In the genomic region with DNA sequence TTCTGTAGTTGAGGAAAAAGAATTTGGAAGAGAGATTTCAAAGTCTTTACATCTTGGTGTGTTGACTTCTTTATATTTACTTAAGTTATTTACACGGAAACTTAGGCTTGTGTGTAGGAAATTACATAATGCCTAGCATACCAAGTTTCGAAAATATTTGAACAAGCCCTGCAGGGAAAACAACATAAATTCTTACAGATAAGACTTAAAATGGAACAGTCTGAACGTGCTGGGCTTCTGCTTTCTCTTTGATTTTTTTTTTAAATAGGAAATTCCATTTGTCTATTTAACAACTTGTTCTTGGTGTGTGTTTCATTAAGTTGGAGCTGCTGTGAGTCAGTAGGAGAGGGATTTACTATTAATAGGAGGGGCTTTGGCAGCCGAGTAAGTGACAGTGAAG, we compare ENCODE assay signal across 7 mouse cellular contexts. TPM values are rescaled to one million over a fixed set of nuclear protein-coding genes. Genes with fewer than 3 reads are reported as not detected.
DNase-seq lines count a peak whose midpoint lies in the region; ATAC-seq and TF ChIP-seq lines count a peak whose summit lies in the region.

No protein-coding gene starts in this region.

- H3K4me2 ChIP-seq in forebrain, embryonic 16.5 days (ENCODE audit: low read length), result peak overlapping the region; percentile 55
- H3K4me2 ChIP-seq in liver, embryonic 14.5 days (ENCODE audit: low read depth), result peak overlapping the region; percentile 76
- H3K4me2 ChIP-seq in stomach, postnatal 0 days (replicated peaks; ENCODE audit: low read depth), result peak overlapping the region; percentile 39

- intact Hi-C loops in left cerebral cortex, postnatal 10 days (cut with DNase I), result loop anchor here (10.0 kb wide), 1 partner anchor 1272 kb away; the partner anchor contains the start of gene Tenm1

- no peak for ATAC-seq in forebrain, embryonic 16.5 days
- ATAC-seq in liver, embryonic 14.5 days (ENCODE audit: insufficient read depth), result no peak
- no peak for ATAC-seq in stomach, postnatal 0 days (ENCODE audit: low FRiP score, low TSS enrichment)

- DNase-seq in retina, postnatal 1 day, result peak; percentile 5
- DNase-seq in retina, embryonic 14.5 days (ENCODE audit: low spot score), result no peak
- no peak for DNase-seq in liver, embryonic 14.5 days (ENCODE audit: low read depth in 3 of 3, low spot score in 3 of 3)
- no peak for DNase-seq in stomach, postnatal 0 days (ENCODE audit: low spot score)
- no peak for DNase-seq in left cerebral cortex, postnatal 10 days (ENCODE audit: extremely low spot score in 1 of 2, low spot score in 2 of 2)
- DNase-seq in embryo, embryonic 10.5 days (ENCODE audit: low spot score), result no peak

- H3K27me3 ChIP-seq in forebrain, embryonic 16.5 days (replicated peaks; ENCODE audit: control insufficient read depth, insufficient read depth, low read length), result no peaks in the 10 kb centered on the region
- H3K27me3 ChIP-seq in liver, embryonic 14.5 days (ENCODE audit: control insufficient read depth, insufficient read depth, low read length), result no peaks in the 10 kb centered on the region
- H3K27me3 ChIP-seq in stomach, postnatal 0 days (ENCODE audit: control insufficient read depth, insufficient read depth, low read length), result no peaks in the 10 kb centered on the region

- no peak overlapping the region for H3K27ac ChIP-seq in forebrain, embryonic 16.5 days (ENCODE audit: low read length)
- no peak overlapping the region for H3K27ac ChIP-seq in liver, embryonic 14.5 days
- H3K27ac ChIP-seq in stomach, postnatal 0 days (replicated peaks), result no peak overlapping the region

- TF ChIP-seq EP300 in liver, embryonic 14.5 days (IDR thresholded peaks at IDR 0.05; ENCODE audit: low read depth), result no peak
- no peak for TF ChIP-seq EP300 in stomach, postnatal 0 days (optimal IDR thresholded peaks at IDR 0.05)

- no peak overlapping the region for H3K9ac ChIP-seq in forebrain, embryonic 16.5 days (replicated peaks; ENCODE audit: low read depth, low read length)
- H3K9ac ChIP-seq in liver, embryonic 14.5 days (replicated peaks), result peak overlapping the region; percentile 66
- H3K9ac ChIP-seq in stomach, postnatal 0 days (ENCODE audit: low read length), result peak overlapping the region; percentile 35; the same call in 1 of the 2 replicates

- no peaks in the 10 kb centered on the region for H3K36me3 ChIP-seq in forebrain, embryonic 16.5 days (ENCODE audit: control insufficient read depth, insufficient read depth)
- H3K36me3 ChIP-seq in liver, embryonic 14.5 days (replicated peaks; ENCODE audit: control insufficient read depth, insufficient read depth, low read depth), result no peaks in the 10 kb centered on the region
- no peaks in the 10 kb centered on the region for H3K36me3 ChIP-seq in stomach, postnatal 0 days (ENCODE audit: control insufficient read depth, insufficient read depth, low read length)

- H3K4me3 ChIP-seq in forebrain, embryonic 16.5 days (replicated peaks; ENCODE audit: low read length), result peak overlapping the region; percentile 23
- H3K4me3 ChIP-seq in liver, embryonic 14.5 days (ENCODE audit: insufficient read depth in 1 of 2, low read depth in 2 of 2, low read length in 2 of 2), result peak overlapping the region; percentile 85 to 94
- peak overlapping the region; percentile 69 for H3K4me3 ChIP-seq in stomach, postnatal 0 days (ENCODE audit: low read depth, low read length)

- peaks cover 4% of the 10 kb centered on the region; the same call in 1 of the 2 replicates for H3K4me1 ChIP-seq in forebrain, embryonic 16.5 days (replicated peaks; ENCODE audit: control insufficient read depth, insufficient read depth, low read length)
- H3K4me1 ChIP-seq in liver, embryonic 14.5 days (replicated peaks; ENCODE audit: control insufficient read depth in 2 of 2, insufficient read depth in 2 of 2, low read length in 1 of 2), result peaks cover under 1 to 6% of the 10 kb centered on the region in 2 experiments; a peak in 3 of 4 replicates
- no peaks in the 10 kb centered on the region for H3K4me1 ChIP-seq in stomach, postnatal 0 days (replicated peaks; ENCODE audit: control insufficient read depth, insufficient read depth)

- TF ChIP-seq CTCF in liver, embryonic 14.5 days (IDR thresholded peaks at IDR 0.05; ENCODE audit: low read depth), result no peak
- TF ChIP-seq CTCF in stomach, postnatal 0 days (IDR thresholded peaks at IDR 0.05; ENCODE audit: low read depth), result no peak

- 24% methylated on average over 4 of the region's 4 CpGs for WGBS in forebrain, embryonic 16.5 days
- WGBS in liver, embryonic 14.5 days (ENCODE audit: insufficient replicate concordance), result 12% methylated on average over 4 of the region's 4 CpGs
- WGBS in stomach, postnatal 0 days, result 13% methylated on average over 4 of the region's 4 CpGs

- H3K9me3 ChIP-seq in forebrain, embryonic 16.5 days (ENCODE audit: control insufficient read depth, low read length), result no peaks in the 10 kb centered on the region
- no peaks in the 10 kb centered on the region for H3K9me3 ChIP-seq in liver, embryonic 14.5 days (ENCODE audit: control insufficient read depth, low read length)
- H3K9me3 ChIP-seq in stomach, postnatal 0 days (ENCODE audit: control insufficient read depth, low read length), result no peaks in the 10 kb centered on the region

RNA-seq across cellular contexts. Expression of gene Stag2, which starts 3.9 kb away (rescaled TPM):
- 30.3 and 36.9 TPM in 2 replicates for polyA plus RNA-seq in forebrain, embryonic 16.5 days (2015; fragmentation: Nextera tagmentation; extraction: Ambion mirVana)
- 10.3 and 21.3 TPM in 2 replicates for polyA plus RNA-seq in liver, embryonic 14.5 days (2012; rRNA removed)
- polyA plus RNA-seq in liver, embryonic 14.5 days (2014; fragmentation: Nextera tagmentation; extraction: Ambion mirVana), result 39.5 and 39.6 TPM in 2 replicates
- 14.3 and 14.6 TPM in 2 replicates for polyA plus RNA-seq in stomach, postnatal 0 days (2015; fragmentation: Nextera tagmentation; extraction: Ambion mirVana)
- total RNA-seq in left cerebral cortex, postnatal 10 days (2021), result 10 to 100 TPM; 46.5 to 49.5 TPM

Comparison
In these comparisons a context has a peak if more than half of its experiments do, and no peak if none do; other contexts are left out.
1. H3K4me3 ChIP-seq: peak in every context shown above with its lines; median percentile 90 in liver, embryonic 14.5 days; 69 in stomach, postnatal 0 days; 23 in forebrain, embryonic 16.5 days.